Mouse (Mus musculus): Measurements from ENCODE around the gene Olfr286. TPM values are rescaled to one million over a fixed set of nuclear protein-coding genes. Genes with fewer than 3 reads are reported as not detected.

Gene Olfr286
- not detected for total RNA-seq (2018; cell fraction: chromatin; rRNA removed)
- not detected for total RNA-seq (2018; cell fraction: cytosol; rRNA removed)
- total RNA-seq (2018; cell fraction: nucleus; rRNA removed) = not detected
- polyA plus RNA-seq (2018) = not detected in 3 replicates

DNA sequence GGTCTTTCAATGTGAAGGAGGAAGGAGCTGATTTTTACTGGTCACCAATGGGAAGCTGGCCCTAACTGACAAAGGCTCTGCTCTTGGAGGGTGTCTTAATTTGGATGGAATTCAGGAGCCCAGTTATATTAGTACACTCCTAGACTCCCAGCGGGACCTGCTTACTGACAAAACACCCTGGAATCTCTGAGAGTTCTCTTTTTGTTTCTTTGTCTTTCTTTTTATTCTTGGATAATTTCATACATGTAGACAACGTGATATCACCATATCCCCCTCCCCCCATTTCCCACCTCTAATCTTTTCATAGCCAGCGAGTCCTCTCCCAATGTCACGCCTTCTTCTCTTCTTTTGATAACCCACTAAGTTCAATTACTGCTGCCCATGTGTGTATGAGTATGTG lies at the start of gene Olfr286:
TSS of gene Olfr286 (minus strand) at position 101 of the 400 bp plus-strand sequence.
- no peak within 1 kb of the TSS for H3K4me3 ChIP-seq (ENCODE audit: inconsistent target)
- WGBS (ENCODE audit: missing documents) = 92% methylated on average over 3 of the region's 4 CpGs
- no peaks in the 10 kb centered on the region for H3K79me2 ChIP-seq (ENCODE audit: inconsistent target)
- H3K36me3 ChIP-seq (ENCODE audit: inconsistent target) = no peaks in the 10 kb centered on the region
- no peak within 1 kb of the TSS for H3K27ac ChIP-seq

DNA sequence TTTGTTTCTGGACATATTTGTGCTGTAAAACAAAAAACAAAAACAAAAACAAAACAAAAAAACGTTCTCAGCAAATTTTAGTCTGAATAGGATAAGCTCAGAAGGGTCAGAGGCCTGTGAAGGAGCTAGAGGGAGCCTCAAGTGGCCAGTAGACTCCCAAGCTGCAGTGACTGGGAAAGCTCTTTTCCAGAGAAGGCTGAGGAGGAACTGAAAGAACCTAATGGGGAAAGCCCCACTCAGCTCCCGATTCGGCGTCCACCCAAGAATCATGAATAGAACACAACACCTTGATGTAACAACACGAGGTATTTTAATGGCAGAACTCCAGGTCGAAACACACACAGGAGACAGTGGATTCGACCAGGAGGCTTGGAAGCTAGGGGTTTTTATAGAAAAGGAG lies 23.5 kb upstream of the Olfr286 start:
- Histone ChIP-seq H3K36me3 (ENCODE audit: inconsistent target) (no peaks in the 10 kb centered on the region), H3K79me2 (ENCODE audit: inconsistent target) (no peaks in the 10 kb centered on the region), H3K27ac (no peak overlapping the region), H3K4me3 (ENCODE audit: inconsistent target) (no peak overlapping the region)
- WGBS (ENCODE audit: missing documents) = 92% methylated on average over 7 of the region's 7 CpGs

DNA sequence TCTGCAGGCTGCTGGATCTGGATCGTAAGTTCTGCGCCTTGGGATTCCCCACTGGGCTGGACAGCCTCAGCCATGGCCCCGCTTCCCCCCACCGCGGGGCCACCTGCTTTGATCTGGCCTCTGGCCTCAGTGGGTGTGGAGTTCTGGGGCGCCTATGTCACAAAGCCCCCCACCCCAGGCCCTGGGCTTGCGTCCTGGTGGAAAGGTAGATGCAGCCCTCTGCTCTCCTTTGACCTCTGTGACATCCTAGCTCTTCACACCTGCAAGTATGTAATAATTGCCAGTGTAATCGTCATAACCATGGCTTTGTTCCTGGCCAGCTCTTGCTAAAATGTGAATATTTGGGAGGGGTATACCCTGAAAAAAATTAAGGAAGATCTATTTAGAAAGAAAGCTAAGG lies 22.9 kb upstream of the Olfr286 start, which contains the start of gene H1fnt:
TSS of gene H1fnt (minus strand) at position 101 of the 400 bp plus-strand sequence.
- H3K4me3 ChIP-seq (ENCODE audit: inconsistent target) = no peak within 1 kb of the TSS
- H3K36me3 ChIP-seq (ENCODE audit: inconsistent target) = no peaks in the 10 kb centered on the region
- no peak within 1 kb of the TSS for H3K27ac ChIP-seq
- no peaks in the 10 kb centered on the region for H3K79me2 ChIP-seq (ENCODE audit: inconsistent target)
- 95% methylated on average over 6 of the region's 8 CpGs for WGBS (ENCODE audit: missing documents)

DNA sequence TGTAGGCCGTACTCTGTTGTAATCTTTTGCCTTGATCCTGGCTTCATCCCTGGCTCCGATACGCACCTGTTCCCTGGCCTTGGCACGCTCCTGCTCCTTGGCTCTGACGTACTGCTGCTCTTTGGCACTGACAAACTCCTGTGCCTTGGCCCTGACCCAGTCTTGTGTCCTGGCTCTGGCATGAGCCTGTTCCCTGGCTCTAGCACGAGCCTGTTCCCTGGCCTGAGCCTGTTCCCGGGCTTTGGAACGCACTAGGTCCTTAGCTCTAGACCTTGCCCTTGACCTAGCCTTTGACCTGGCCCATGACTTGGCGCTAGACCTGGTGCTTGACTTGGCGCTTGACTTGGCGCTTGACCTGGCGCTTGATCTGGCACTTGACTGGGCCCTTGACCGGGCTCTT lies 22.0 kb upstream of the Olfr286 start:
- no peak overlapping the region for H3K4me3 ChIP-seq (ENCODE audit: inconsistent target)
- H3K36me3 ChIP-seq (ENCODE audit: inconsistent target) = no peaks in the 10 kb centered on the region
- no peaks in the 10 kb centered on the region for H3K79me2 ChIP-seq (ENCODE audit: inconsistent target)
- WGBS (ENCODE audit: missing documents) = 96% methylated on average over 13 of the region's 13 CpGs
- no peak overlapping the region for H3K27ac ChIP-seq

DNA sequence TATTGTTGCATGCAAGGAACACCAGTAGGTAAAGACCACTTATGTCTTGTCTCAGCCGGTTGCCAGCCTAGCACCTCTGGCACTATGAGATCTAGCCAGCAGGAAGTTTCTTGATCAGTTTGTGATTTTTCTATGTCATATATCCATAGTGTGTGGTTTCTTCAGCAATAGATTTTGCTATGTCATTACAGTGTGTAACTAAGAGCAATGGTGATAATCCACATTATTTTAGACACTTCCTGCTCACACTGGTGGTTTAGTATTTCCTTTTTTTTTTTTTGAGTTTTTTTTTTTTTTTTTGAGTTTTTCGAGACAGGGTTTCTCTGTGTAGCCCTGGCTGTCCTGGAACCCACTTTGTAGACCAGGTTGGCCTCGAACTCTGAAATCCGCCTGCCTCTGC lies 1.2 kb upstream of the Olfr286 start:
- no peaks in the 10 kb centered on the region for H3K79me2 ChIP-seq (ENCODE audit: inconsistent target)
- H3K4me3 ChIP-seq (ENCODE audit: inconsistent target) = no peak overlapping the region
- no peaks in the 10 kb centered on the region for H3K36me3 ChIP-seq (ENCODE audit: inconsistent target)
- 51% methylated on average over 4 of the region's 4 CpGs for WGBS (ENCODE audit: missing documents)
- H3K27ac ChIP-seq = no peak overlapping the region

DNA sequence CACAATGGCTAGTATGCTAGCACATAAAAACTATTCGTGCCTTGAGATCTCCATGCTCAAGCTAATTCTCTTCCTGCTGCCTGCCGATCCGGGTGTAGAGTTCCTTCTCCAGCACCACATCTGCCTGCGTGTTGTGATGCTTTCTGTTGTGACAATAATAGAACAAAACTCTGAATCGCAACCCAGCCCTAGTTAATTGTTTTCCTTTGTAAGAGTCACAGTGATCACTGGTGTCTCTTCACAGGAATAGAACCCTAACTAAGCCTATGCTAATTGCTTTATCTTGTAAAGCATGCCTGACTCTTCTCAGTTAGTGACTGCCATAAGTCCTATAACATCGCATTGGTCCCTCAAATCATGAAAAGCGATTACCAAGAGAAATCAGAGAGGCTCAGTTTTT lies 8.2 kb downstream of the Olfr286 start:
- Histone ChIP-seq H3K79me2 (ENCODE audit: inconsistent target) (no peaks in the 10 kb centered on the region), H3K27ac (no peak overlapping the region), H3K36me3 (ENCODE audit: inconsistent target) (no peaks in the 10 kb centered on the region), H3K4me3 (ENCODE audit: inconsistent target) (no peak overlapping the region)
- WGBS (ENCODE audit: missing documents) = 79% methylated on average over 7 of the region's 7 CpGs

DNA sequence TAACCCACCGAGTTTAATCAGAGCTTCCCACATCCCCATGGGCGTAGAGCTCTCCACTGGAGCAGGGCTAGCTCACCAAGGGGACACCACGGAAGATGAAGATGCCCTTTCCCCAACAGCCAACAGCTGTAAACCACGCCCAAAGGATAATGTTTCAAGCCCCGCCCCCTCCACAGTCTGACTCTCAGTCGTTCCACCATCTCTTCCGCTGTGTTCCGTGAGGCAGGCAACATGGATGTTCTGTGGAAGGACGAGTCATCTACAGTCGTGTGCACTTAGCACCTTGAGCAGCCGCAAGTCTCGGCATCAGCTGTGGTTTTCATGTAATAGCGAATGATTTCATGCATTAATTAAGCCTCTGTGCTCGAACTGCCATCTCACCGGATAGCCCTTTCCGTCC lies 8.6 kb downstream of the Olfr286 start:
- H3K27ac ChIP-seq = no peak overlapping the region
- no peaks in the 10 kb centered on the region for H3K36me3 ChIP-seq (ENCODE audit: inconsistent target)
- H3K79me2 ChIP-seq (ENCODE audit: inconsistent target) = no peaks in the 10 kb centered on the region
- WGBS (ENCODE audit: missing documents) = 56% methylated on average over 16 of the region's 16 CpGs
- H3K4me3 ChIP-seq (ENCODE audit: inconsistent target) = no peak overlapping the region

DNA sequence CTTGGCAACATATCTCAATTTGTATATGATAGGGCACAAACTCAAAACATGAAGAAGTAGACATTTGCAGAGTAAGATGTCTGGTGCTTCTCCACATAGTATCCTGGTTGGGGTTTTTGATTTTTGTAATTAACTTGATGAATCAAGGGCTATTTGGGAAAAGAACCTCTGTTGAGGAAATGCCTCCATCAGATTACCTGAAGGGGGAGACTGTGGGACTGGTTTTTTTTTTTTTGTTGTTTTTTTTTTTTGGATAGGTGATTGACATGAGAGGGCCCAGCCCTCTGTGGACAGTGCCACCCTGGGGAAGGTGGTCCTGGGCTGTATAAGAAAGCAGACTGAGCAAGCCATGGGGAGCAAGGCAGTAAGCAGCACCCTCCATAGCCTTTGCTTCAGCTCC lies 11.9 kb downstream of the Olfr286 start:
- H3K27ac ChIP-seq = no peak overlapping the region
- no peak overlapping the region for H3K4me3 ChIP-seq (ENCODE audit: inconsistent target)
- H3K36me3 ChIP-seq (ENCODE audit: inconsistent target) = no peaks in the 10 kb centered on the region
- H3K79me2 ChIP-seq (ENCODE audit: inconsistent target) = no peaks in the 10 kb centered on the region

DNA sequence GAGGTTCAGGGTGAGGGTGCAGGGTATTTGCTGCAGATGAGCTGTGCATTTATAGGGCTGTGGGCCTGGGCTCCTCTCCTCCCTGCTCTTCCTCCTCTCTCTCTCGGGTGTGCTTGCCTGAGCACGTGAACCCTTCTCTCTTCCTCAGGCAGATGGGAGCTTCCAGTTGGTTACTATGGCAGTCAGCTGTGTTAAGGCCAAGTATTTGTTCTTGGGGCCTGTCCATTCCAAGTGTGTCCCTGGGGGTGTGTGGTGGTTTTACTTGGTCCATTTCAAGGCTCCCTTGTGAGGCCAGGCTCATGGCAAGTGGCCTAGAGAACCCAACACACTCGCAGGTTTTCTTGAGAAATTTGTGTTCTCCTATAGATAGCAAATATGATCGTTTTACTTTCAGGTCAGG lies 13.4 kb downstream of the Olfr286 start, which contains the start of the genes Gm44579 and Olfr287:
TSS of gene Gm44579 (minus strand) at position 101 of the 400 bp plus-strand sequence.
TSS of gene Olfr287 (minus strand) at position 180 of the 400 bp plus-strand sequence.
- H3K27ac ChIP-seq = no peak within 1 kb of the TSS
- no peaks in the 10 kb centered on the region for H3K36me3 ChIP-seq (ENCODE audit: inconsistent target)
- H3K4me3 ChIP-seq (ENCODE audit: inconsistent target) = no peak within 1 kb of the TSS
- H3K79me2 ChIP-seq (ENCODE audit: inconsistent target) = no peaks in the 10 kb centered on the region
- 87% methylated on average over 4 of the region's 4 CpGs for WGBS (ENCODE audit: missing documents)

DNA sequence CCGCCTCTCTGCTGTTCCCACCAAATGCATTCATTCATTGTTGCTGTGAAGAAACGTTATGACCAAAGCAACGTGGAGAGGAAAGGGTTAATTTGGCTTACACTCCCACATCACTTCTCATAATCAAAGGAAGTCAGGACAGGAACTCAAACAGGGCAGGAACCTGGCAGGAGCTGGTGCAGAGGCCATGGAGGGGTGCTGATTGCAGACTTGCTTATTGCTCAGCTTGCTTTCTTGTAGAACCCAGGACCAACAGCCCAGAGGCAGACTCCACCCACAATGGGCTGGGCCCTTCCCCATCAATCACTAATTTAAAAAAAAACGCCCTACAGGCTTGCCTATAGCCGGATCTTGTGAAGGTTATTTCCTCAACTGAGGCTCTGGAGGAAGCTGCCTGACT lies 20.1 kb downstream of the Olfr286 start:
- Histone ChIP-seq H3K27ac (no peak overlapping the region), H3K79me2 (ENCODE audit: inconsistent target) (no peaks in the 10 kb centered on the region), H3K36me3 (ENCODE audit: inconsistent target) (no peaks in the 10 kb centered on the region), H3K4me3 (ENCODE audit: inconsistent target) (no peak overlapping the region)
- WGBS (ENCODE audit: missing documents) = 55% methylated on average over 5 of the region's 5 CpGs

DNA sequence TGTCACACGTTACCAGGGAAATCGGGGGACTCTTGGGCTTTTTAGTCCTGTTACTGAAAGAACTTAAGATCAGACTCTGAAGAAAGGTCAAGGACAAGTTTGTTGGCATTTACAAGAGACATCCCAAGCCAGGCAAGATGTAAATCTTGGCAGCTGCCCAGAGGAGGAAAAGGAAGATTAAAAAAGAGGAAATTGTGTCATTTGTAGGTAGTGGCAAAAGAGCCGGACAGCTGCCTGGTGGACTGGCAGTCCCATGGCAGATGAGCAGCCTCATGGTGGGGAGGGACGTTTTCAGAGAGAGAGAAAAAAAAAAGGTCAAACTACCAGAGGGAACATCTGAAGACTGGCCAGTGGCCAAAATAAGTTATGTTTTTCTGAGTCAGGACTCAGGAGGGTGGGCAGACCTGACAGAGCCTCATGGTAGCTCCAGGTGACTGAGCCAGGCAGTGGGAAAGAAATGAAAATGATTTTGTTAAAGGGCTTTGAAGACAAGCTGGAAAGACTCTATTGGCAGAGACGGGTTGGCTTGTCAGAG lies 20.8 kb downstream of the Olfr286 start:
- no peaks in the 10 kb centered on the region for H3K79me2 ChIP-seq (ENCODE audit: inconsistent target)
- H3K4me3 ChIP-seq (ENCODE audit: inconsistent target) = no peak overlapping the region
- no peak overlapping the region for H3K27ac ChIP-seq
- WGBS (ENCODE audit: missing documents) = 60% methylated on average over 5 of the region's 5 CpGs
- H3K36me3 ChIP-seq (ENCODE audit: inconsistent target) = no peaks in the 10 kb centered on the region

DNA sequence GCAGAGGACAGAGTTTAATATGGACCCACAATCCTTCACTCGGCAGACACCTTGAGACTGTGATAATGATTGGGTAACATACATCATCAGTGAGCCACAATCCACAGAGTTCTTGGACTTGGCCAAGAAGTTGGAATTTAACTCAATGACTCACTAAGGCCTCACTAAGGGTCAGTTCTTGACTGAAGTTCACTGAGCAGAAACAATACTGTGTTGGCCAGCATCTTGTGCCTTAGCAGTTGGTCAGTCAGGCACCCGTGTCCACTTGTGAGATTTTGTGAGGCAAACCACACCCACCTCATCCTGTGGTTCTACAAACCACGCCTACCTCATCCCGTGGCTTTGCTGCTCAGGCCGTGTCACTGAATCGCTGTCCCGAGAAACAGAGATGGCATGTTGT lies 24.6 kb downstream of the Olfr286 start:
- no peaks in the 10 kb centered on the region for H3K79me2 ChIP-seq (ENCODE audit: inconsistent target)
- no peaks in the 10 kb centered on the region for H3K36me3 ChIP-seq (ENCODE audit: inconsistent target)
- H3K4me3 ChIP-seq (ENCODE audit: inconsistent target) = no peak overlapping the region
- H3K27ac ChIP-seq = no peak overlapping the region
- WGBS (ENCODE audit: missing documents) = 81% methylated on average over 7 of the region's 7 CpGs

DNA sequence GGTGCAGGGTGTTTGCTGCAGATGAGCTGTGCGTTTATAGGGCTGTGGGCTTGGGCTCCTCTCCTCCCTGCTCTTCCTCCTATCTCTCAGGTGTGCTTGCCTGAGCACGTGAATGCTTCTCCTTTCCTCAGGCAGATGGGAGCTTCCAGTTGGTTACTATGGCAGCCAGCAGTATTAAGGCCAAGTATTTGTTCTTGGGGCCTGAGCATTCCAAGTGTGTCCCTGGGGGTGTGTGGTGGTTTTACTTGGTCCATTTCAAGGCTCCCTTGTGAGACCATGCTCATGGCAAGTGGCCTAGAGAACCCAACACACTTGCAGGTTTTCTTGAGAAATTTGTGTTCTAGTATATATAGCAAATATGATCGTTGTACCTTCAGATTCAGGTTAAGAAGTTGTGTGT lies 38.8 kb downstream of the Olfr286 start, which contains the start of gene Olfr288:
TSS of gene Olfr288 (minus strand) at position 101 of the 400 bp plus-strand sequence.
- WGBS (ENCODE audit: missing documents) = 50% methylated on average over 2 of the region's 3 CpGs
- Histone ChIP-seq H3K36me3 (ENCODE audit: inconsistent target) (no peaks in the 10 kb centered on the region), H3K27ac (no peak within 1 kb of the TSS)

DNA sequence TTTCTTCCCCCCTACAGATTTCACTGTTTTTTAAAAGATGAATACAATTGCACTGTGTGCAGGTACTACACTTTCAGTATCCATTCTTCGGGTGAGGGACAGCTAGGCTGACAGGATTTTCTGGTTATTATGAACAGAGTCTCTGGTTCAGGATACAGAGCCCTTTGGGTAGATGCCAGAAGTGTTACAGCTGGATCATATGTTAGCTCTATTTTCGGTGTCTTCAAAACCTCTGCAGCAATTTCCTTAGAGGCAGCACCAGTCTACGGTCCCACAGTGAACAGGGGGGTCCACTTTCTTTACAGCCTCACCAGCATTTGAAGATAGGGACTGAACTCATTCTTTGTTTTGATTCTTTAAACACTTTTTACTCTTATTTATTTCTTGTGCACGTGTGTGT lies 49.8 kb downstream of the Olfr286 start:
- 64% methylated on average over 4 of the region's 4 CpGs for WGBS (ENCODE audit: missing documents)
- Histone ChIP-seq H3K27ac (no peak overlapping the region), H3K4me3 (ENCODE audit: inconsistent target) (no peak overlapping the region), H3K79me2 (ENCODE audit: inconsistent target) (no peaks in the 10 kb centered on the region), H3K36me3 (ENCODE audit: inconsistent target) (no peaks in the 10 kb centered on the region)

More for the DNA sequence above, 38.8 kb downstream of the Olfr286 start, which contains the start of gene Olfr288:
- Histone ChIP-seq H3K4me3 (ENCODE audit: inconsistent target) (no peak within 1 kb of the TSS), H3K79me2 (ENCODE audit: inconsistent target) (no peaks in the 10 kb centered on the region)

DNA sequence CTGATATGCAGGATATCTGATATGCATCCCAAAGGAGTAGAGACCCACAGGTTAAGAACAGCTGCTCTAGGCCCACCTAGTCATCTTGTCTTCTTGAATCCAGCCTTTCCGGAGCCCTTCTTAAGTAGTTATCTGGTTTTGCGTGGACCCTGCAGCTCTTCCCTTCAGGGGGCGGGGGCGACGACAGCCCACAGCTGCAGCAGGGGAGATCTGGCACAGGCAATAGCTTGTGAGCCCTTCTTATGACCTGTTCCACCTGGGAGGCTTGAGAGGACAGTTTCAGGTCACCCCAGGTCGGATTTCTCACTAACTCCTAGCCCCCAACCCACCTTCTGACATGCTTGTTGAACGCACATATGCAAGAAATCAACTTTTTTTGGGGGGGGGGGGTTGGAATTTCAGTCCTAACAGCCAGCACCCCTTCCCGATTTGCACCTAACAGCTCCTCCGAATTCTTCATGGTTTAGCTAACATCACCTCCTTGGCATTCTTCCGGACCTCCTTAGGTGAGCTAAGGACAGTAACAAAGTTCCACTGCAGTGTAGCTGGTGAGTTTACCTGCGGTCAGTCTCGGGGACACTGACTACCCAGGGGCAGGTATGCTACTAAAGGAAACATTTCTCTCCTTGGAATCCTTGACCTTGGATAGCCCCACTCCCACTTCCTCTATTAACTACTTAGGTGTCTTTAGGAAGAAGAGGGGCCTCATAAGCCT lies 52.2 kb downstream of the Olfr286 start:
- 80% methylated on average over 12 of the region's 12 CpGs for WGBS (ENCODE audit: missing documents)
- no peaks in the 10 kb centered on the region for H3K36me3 ChIP-seq (ENCODE audit: inconsistent target)
- no peak overlapping the region for H3K4me3 ChIP-seq (ENCODE audit: inconsistent target)
- no peak overlapping the region for H3K27ac ChIP-seq
- H3K79me2 ChIP-seq (ENCODE audit: inconsistent target) = no peaks in the 10 kb centered on the region

Data from macrophage (primary cell).